Mouse (Mus musculus) mature B cell (primary cell): ENCODE measurements around the gene Slc39a11.

Experiments
- in situ Hi-C: fragments of 300-500 bp; cut with MboI; formaldehyde crosslinking; loops from 2 replicates; pipeline ENCODE4 v1.14.3; 2019

Slc39a11 gene

DNA sequence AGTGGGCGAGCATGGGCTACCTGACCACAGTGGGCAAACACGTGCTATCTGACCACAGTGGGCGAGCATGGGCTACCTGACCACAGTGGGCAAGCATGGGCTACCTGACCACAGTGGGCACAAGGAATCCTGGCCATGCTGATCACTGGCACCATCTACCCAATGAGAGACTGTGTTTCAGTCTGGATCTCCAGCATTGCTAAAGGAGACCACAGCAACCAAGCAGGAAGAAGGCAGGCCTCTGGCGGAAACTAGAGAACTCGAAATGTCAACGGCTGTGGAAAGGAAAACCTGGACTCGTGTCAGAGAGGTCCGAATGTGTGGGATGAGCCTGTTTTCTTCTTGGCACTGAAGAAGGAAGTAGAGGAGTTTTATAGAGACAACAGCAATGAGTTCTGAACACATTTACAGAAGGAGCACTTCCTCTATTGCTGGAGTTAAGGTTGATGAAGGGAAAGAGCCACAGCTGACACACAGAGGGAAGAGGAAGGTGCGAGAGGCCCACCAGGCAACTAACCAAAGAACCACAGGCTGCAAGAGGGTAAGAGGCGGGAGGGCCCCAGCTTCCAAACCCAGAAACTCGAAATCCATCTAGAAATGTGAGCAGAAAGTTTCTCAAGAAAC is 105.8 kb downstream of the Slc39a11 start:
- in situ Hi-C loops, result no loop called here

DNA sequence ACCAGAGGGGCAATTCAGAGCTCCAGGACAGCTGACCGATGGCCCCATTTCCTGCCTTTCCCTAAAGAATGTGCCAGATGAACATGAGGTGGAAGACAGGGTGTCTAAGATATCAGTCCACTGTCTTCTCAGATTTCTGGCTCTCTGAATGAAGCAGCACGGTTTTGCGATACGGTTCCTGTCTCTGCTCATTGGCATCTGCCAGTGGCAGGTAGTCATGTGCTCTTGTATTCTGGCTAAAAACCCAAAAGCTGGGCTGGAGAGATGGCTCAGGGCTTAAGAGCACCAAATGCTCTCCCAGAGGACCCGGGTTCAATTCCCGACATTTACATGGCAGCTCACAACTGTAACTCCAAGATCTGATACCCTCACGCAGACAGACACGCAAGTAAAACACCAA is 108.8 kb downstream of the Slc39a11 start:
- in situ Hi-C loops, result no loop called here

DNA sequence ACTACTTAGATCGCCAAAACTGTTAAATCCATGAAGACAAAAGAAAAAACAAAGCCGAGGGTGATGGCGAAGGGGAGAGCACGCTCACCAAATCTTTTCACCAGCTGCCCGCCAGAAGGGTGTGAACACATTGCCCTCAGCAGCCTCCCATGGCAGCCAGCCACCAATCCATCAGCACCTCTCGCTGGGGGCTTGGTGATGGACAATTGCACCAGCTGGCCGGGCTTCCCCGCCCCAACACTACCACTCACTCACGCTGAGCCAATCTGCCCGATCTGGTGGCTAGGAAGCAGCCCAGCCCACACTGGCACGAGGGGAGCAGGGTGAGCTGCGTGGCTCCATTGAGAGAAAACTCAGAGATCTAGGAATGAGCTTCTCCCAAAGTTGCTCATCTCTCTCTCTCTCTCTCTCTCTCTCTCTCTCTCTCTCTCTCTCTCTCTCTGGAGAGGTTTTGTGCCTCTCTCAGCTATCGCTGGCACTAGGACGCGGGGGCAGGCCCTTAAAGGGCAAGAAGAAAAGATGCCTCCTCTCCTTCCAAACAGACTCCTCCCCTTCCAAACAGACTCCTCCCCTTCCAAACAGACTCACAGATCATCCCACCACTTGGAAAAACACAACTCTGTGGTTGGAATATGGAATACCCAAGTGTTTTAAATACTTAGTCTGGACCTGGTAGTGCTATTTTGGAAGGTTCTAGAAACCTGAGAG is 110.2 kb downstream of the Slc39a11 start:
- in situ Hi-C loops, result no loop called here

DNA sequence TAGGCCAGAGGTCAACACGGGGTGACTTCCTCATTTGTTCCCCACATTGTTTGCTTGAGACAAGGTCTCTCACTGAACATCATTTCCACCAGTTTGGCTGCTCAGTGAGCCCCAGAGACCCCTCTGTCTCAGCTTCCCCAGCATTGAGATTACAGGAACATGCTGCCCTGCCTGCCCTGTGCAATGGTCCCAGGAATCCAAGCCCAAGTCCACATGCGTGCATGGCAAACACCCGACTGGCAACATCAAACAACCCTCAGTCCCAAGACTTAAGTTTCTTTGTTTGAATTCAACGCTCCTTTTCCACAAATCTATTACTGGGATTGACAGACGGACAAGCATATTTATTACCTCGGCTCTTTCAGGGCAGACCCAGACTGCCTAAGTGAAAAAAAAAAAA is 110.8 kb downstream of the Slc39a11 start:
- in situ Hi-C loops, result no loop called here

DNA sequence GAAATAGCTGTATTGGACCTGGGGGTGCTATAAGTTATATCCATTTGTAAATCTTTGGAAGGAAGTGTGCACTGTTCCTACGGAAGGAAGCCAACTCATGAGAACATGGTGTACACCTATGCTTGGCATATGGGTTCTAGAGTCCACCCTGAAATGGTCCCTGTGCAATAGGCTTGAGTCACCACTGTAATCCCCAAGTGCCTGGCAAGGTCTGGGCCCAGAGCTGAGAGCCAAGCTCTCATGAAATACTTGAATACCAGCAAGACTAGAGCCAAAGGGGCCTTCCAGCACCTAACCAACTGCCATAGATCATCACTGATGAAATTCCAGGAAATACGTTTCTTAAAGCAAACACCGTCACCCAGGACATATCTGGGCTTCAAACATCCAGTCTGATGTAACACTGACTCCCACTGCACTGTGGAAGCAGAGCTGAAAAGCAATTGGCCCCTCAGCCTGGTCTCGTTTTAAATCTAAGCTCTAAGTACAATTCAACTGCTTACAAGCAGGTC is 111.4 kb downstream of the Slc39a11 start:
- in situ Hi-C loops, result no loop called here

DNA sequence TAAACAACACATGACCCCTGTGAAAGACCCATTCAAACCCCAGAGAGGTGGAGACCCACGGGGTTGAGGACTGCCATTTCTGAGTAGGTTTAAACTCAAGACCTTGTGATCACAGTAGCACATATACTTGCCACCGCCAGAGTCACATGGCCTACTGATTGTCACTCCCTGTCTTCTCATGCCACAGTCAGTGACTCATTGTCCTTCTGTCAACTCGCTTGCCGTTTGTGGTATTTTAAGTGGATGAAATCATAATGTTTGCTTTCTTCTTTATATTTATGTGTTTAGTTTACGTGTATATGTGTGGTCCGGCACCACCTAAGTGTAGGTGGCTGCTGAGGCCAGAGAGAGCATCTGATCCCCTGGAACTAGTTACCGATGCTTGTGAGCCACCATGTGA is 112.2 kb downstream of the Slc39a11 start:
- in situ Hi-C loops, result no loop called here

DNA sequence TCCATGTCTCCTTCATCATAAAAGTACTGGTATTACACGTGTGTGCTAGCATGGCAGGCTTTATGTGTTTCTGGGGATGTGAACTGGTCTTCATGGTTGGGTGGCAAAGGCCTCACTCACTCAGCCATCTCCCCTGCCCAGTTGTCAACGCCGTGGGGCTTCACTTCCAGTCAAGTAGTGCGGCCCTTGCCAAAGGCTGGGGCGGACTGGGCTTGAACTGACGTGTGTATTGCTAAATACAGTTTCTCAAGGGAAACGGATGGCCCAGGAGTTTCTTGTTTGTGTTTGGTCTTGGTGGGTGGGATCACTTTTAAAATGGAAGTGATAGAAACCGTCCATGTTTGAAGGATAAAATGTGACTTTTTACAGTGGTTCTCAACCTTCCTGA is 112.7 kb downstream of the Slc39a11 start:
- in situ Hi-C loops, result no loop called here

DNA sequence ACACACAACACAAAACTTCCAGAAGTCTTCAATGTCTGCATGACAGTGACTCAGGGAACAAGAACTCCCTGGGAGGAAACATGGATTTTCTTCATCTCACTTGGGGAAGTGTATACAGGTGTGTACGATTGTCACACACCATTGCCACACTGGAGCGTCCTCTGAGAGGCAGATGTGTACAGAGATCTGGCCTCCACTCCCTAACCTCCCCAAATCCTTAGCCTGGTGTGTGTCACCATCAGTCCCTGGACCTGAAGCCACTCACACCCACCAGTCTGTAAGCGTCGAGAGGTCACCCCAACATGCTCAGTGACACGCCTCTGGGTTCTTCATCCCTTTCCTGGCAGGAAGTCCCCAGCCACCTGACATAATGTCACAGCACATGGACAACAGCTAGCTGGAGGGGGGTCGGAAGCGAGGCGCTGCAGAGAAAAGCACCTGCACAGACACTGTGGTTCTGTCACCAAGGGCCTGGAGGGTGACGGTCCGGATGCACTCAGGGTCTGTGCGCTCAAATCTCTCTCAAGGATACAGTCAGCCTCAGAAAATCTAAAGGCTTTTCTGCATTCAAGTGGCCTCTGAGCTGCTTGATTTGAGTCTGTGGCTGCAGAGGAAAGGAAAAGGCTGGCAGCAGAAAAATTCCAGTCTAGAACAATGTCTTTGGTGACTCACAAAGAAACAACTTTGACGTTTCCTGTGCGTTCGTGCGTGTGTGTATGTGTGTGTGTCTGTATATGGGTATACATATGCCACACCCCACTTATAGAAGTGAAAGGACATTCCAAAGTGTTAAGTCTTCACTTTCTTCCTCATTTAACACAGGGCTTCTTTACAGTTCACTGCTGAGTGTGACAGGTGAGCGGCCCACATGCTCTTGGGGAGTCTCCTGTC is 113.3 kb downstream of the Slc39a11 start:
- in situ Hi-C loops, result no loop called here

DNA sequence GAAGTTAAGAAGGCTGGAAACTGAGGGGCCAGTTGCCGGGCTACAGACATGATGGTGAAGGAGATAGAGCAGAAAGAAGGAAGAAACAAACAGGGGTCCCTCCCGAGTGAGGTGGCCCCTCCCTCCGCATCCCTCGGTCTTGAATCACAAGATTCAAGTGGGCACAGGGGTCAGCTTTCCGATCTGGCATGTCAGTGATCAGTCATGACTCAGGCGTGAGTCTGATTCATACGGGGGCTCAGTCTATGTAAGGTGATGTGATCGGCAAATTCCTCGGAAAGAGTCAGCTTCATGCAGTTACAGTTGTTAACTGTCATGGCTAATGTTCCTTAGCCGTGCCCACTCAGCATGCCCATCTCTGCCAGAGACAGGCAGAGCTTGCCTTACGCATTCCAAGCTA is 115.5 kb downstream of the Slc39a11 start:
- in situ Hi-C loops, result no loop called here

DNA sequence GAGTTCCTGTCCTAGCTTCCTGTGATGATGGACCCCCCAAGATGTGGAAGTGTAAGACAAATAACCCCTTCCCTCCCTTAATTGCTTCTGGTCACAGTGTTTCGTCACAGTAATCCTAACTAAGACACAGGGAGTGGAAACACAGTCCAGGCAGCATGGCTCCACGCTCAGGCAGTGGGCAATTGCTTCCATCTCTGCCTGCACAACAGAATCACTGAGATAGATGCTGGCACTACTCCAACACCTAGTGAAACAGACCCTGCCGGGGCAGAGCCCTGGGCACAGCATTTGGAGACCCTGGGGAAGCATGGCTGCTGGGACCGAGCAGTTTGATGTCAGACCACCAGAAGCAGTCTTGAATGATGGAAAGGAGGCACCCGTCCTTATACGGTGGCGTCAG is 115.9 kb downstream of the Slc39a11 start:
- in situ Hi-C loops, result no loop called here

DNA sequence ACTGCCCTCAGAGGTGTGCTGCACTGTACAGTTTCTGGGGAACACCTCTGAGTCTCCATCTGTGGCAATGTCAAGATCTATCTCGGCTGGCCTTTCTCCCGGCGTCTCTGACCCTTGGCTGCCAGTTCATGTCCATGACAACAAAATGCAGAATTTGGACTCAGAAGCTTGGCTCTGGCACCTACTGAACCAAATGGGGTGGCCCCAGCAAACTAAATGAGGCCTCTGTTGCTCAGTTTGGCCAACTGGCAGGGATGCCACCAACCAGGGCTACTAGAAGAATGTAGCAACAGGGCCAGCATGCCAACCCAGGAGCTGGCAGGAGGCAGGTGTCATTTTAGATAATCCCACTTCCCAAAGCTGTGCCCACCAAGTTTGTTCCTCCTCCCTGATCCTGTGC is 121.5 kb downstream of the Slc39a11 start:
- in situ Hi-C loops, result no loop called here

DNA sequence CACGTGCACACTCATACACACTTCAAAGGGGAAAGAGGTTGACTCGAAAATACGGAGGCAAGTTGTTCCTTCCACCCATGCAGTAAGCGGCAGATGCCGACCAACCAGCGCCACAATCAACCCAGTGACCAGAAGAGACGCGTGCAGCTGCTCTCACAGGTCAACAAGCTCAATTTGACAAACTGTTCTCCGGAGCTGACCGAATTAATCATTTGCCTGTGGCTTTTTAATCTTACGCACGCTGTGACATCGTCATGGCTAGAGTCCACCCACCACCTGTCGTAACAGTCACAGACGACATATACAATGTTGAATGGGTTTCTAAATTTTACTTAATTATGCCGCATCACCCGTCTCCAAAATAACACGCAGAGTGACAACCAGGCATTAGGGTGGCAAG is 124.1 kb downstream of the Slc39a11 start:
- in situ Hi-C loops, result no loop called here

DNA sequence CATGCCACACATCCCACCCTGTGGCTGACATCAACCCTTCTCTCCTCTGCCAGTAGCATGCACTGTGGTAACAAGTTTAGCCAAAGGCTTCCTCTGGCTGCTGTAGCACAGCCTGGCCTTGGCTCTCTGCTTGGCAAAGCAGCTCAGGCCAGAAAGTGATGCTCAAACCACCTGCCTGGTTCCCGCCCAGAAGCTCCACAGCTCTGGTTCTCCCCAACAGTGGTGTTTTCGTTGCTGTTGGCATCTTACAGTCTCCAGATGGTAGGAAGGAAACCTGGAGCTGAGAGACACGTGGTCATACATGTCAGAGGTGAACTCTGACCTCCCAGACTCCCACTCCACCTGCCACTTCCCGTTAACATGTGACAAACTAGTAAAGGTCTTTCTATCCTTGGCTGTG is 127.2 kb downstream of the Slc39a11 start:
- in situ Hi-C loops, result no loop called here

DNA sequence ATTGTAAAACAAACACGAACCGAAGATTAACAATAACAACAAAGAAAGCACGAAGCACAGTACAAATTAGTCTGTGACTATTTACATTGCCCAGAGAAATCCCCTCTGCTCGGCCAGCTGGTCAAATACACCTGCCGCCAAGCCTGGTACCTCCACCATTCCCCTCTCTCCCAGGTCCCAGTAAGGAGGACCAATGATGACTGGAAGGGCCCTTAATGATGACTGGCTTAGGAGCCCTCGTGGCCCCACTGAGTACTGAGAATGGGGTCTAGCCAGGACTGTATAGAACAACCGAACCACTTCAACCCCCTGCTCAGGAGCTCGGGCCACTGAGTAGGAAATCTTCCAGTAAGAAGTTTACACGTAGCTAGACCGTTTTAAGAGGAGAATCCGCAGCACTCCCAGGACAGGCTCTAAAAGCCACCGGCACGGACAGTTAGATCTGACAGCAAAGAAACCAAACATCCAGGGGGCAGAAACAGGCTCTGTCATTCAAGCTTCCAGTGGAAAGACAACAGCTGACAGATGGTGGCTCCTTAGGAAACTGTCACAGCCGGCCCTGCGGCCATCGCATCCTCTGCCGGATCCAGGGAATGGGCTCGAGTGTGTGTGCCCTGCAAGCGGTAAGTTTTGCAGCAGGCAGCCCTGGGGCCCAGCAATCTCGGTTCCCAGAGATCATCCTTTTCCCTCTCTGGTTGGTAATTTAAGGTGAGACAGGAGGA is 128.2 kb downstream of the Slc39a11 start:
- in situ Hi-C loops, result no loop called here

DNA sequence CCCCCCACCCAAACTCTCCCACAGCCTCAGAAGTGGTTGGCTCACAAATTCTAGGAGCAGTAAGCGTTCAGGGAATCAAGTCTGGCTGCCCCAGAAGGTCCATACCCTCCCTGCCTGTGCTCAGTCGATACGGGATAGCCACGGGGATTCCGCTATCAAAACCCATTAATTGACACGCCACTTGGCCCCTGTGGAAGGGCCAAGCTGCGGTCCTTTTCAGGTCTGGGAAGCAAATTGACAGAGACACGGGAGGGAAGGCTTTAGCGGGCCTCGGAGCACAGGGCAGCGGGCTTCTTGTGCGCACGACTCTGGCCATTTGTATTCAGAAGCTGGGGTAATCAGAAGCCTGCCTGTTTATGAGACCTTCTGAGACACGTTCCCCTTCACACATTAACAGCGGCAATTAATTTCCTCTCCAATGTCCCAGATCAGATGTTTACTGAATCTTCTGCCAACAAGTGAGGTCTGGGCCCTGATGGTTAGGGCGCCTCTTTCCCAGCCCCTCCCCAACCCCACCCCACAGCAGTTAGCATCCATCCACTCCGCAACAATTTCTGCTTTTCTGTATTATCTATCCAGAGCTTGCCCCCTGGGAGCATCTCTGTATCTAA is 128.9 kb downstream of the Slc39a11 start:
- in situ Hi-C loops, result no loop called here

DNA sequence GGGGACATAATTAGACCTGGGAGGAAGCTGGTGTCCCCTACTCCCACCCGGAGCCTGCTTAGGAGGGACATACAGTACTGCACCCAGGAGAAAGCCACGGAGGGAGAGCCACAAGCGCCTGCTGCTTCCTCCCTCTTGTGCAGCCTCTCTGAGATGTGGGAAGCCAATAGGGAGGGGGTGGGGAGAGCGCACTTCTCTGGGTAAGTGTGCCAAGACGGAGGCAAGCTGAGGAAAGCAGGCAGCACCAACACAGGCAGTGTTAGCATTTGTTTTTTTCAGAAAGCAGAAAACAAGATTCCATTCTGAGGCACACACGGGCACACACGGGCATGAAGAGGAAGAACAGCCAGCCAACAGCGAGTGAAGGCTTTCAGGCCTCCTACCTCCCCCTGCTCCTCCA is 129.5 kb downstream of the Slc39a11 start:
- in situ Hi-C loops, result no loop called here

DNA sequence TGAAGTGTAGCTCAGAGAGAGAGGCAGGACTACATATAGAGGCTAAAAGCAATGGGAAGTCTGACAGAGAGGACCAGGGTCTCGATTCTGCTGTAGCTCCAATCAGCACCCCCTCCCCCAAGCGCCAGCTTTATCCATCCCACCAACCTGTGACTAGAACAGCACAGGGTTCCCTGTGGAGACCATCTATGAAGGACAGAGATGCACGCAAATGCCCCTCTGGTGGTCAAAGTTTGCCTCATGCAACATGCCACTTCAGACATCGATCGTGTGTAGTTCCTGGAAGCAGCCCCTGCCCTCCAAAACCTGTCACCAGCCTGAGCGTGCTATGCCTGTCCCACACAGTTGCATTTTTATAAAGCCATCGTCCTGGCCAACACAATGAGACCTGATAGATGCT is 129.9 kb downstream of the Slc39a11 start:
- in situ Hi-C loops, result no loop called here

DNA sequence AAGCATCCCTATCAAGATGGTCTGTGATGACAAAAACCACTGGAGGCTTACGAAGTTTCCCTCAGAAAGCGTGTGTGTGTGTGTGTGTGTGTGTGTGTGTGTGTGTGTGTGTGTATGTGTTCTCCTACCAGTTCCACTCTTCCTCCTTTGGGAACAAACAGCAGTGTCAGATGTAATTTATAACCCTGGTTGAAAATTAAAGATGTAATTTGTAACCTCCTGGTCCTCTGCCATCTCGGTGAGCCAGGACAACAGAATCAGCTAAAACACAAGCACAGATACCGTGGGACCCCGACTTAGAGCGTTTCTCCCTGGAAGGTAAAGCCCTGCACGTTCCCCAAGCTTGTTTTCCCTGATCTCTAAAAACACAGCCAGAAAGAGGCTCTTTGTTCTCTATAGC is 131.7 kb downstream of the Slc39a11 start:
- in situ Hi-C loops, result no loop called here

DNA sequence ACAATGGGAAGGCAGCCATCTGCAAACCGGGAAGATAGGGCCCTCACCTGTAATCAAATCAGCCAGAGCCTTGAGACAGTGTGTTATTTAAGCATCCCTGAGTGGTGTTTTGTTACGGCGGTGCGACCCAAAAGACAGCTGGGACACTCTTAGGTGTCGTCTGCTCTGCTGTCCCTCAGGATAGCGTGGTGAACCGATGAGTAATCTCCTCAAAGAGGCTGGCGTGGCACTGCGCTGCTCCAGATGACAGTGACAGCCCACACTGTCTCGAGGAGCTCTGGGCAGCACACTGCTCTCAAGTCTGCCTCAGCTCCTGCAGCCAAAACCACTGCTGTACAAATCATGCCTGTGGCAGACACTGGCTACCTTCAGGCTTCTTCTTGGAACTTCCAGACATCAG is 133.7 kb downstream of the Slc39a11 start:
- in situ Hi-C loops, result no loop called here

DNA sequence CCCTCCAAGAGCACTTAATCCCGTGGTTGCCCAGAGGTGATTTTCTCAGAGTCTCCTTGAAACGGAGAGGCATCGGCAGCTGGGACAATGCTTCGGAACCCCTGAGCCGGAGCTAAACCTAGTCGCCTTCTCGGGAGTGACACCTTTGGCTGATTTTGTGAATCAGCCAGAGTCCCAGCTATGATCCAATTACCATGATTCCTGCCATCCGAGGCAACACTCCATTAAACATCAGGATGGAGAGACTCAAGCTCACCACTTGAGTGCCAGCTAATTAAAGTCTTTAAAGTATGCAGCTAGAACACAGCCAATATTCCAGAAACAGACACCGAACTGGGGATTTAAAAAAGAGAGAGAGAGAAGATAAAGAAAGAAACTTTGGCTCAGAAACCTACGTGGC is 136.9 kb downstream of the Slc39a11 start:
- in situ Hi-C loops, result no loop called here

DNA sequence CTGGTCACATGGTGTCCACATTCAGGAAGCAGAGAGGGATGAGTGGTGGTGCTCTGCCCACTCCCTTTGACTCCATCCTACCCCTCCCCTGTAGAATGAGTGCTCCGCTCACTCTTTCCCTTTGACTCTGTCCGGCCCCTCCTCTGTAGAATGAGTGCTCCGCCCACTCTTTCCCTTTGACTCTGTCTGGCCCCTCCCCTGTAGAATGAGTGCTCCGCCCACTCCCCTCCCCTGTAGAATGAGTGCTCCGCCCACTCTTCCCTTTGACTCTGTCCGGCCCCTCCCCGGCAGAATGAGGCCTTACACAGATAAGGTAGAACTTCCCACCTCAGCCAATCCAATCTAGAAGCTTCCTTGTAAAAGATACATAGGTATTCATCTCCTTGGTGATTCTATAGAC is 137.7 kb downstream of the Slc39a11 start:
- in situ Hi-C loops, result no loop called here
